Mouse (Mus musculus): ENCODE measurements around the gene Klhl26. TPM values are rescaled to one million over a fixed set of nuclear protein-coding genes. Genes with fewer than 3 reads are reported as not detected.
A peak's percentile ranks its signal among the peaks of the same experiment; 100 is the strongest.

The Klhl26 gene
- 19.1 and 19.5 TPM in 2 replicates for polyA plus RNA-seq (2015; fragmentation: Nextera tagmentation; extraction: Ambion mirVana)

- no peaks in the 10 kb centered on the region for H3K36me3 ChIP-seq (ENCODE audit: insufficient read depth, low read length)
- under 1% methylated on average over 53 of the region's 53 CpGs for WGBS
- peak within 1 kb of the TSS; percentile 55 for H3K27ac ChIP-seq
- ATAC-seq (replicated peaks; ENCODE audit: low FRiP score, low read depth) = peak; percentile 92
- TF ChIP-seq CTCF (IDR thresholded peaks at IDR 0.05; ENCODE audit: low read depth) = no peak
- H3K9ac ChIP-seq (ENCODE audit: low read depth, low read length) = peak within 1 kb of the TSS; percentile 89
- peak within 1 kb of the TSS; percentile 83 for H3K4me2 ChIP-seq (ENCODE audit: low read length)
- peak; percentile 98 for DNase-seq (ENCODE audit: low spot score)
- peak within 1 kb of the TSS; percentile 76 for H3K4me3 ChIP-seq (replicated peaks; ENCODE audit: low read depth, low read length)
- H3K4me1 ChIP-seq (replicated peaks; ENCODE audit: insufficient read depth, low read length) = 0 out of 2 replicates have a peak, but pooled peaks cover 7% of the 10 kb centered on the region
- H3K27me3 ChIP-seq (ENCODE audit: insufficient read depth, low read length) = no peaks in the 10 kb centered on the region
- no peaks in the 10 kb centered on the region for H3K9me3 ChIP-seq (replicated peaks; ENCODE audit: low read length)
These were observed at the start of gene Klhl26 for GRCm38 (mm10) chr8:70476333-70477268. Gene Klhl26 (minus strand): TSS chr8:70476968.

- WGBS = under 1% methylated on average over 51 of the region's 51 CpGs
These were observed 46.0 kb upstream of the Klhl26 start for GRCm38 (mm10) chr8:70522592-70523403.

GRCm38 (mm10) chr8:70519606-70520005 is 42.8 kb upstream of the Klhl26 start:
- H3K27me3 ChIP-seq (ENCODE audit: insufficient read depth, low read length) = no peaks in the 10 kb centered on the region
- H3K36me3 ChIP-seq (ENCODE audit: insufficient read depth, low read length) = peaks cover 12% of the 10 kb centered on the region; the same call in 1 of the 2 replicates
- H3K4me2 ChIP-seq (ENCODE audit: low read length) = no peak overlapping the region
- no peaks in the 10 kb centered on the region for H3K9me3 ChIP-seq (replicated peaks; ENCODE audit: low read length)
- H3K4me1 ChIP-seq (replicated peaks; ENCODE audit: insufficient read depth, low read length) = no peaks in the 10 kb centered on the region; the same call in 1 of the 2 replicates
- DNase-seq (ENCODE audit: low spot score) (no peak), ATAC-seq (replicated peaks; ENCODE audit: low FRiP score, low read depth) (no peak)
- H3K27ac ChIP-seq = no peak overlapping the region
- no peak overlapping the region for H3K9ac ChIP-seq (ENCODE audit: low read depth, low read length)
- whole genome bisulfite sequencing = 78% methylated on average over 2 of the region's 2 CpGs
- TF ChIP-seq CTCF (IDR thresholded peaks at IDR 0.05; ENCODE audit: low read depth) = no peak
- H3K4me3 ChIP-seq (replicated peaks; ENCODE audit: low read depth, low read length) = no peak overlapping the region

More at GRCm38 (mm10) chr8:70522592-70523403, 46.0 kb upstream of the Klhl26 start:
- Histone ChIP-seq H3K4me3 (replicated peaks; ENCODE audit: low read depth, low read length) (peak overlapping the region; percentile 83), H3K4me1 (replicated peaks; ENCODE audit: insufficient read depth, low read length) (no peaks in the 10 kb centered on the region; the same call in 1 of the 2 replicates), H3K9ac (ENCODE audit: low read depth, low read length) (peak overlapping the region; percentile 75), H3K27ac (peak overlapping the region; percentile 88), H3K27me3 (ENCODE audit: insufficient read depth, low read length) (no peaks in the 10 kb centered on the region), H3K36me3 (ENCODE audit: insufficient read depth, low read length) (peaks cover 5% of the 10 kb centered on the region; the same call in 1 of the 2 replicates), H3K4me2 (ENCODE audit: low read length) (peak overlapping the region; percentile 83), H3K9me3 (replicated peaks; ENCODE audit: low read length) (no peaks in the 10 kb centered on the region)
- DNase-seq (ENCODE audit: low spot score) (peak; percentile 100), ATAC-seq (replicated peaks; ENCODE audit: low FRiP score, low read depth) (peak; percentile 89)
- TF ChIP-seq CTCF (IDR thresholded peaks at IDR 0.05; ENCODE audit: low read depth) = peak; percentile 81

- Histone ChIP-seq H3K27me3 (ENCODE audit: insufficient read depth, low read length) (no peaks in the 10 kb centered on the region), H3K4me3 (replicated peaks; ENCODE audit: low read depth, low read length) (no peak overlapping the region), H3K9me3 (replicated peaks; ENCODE audit: low read length) (no peaks in the 10 kb centered on the region), H3K4me1 (replicated peaks; ENCODE audit: insufficient read depth, low read length) (no peaks in the 10 kb centered on the region; the same call in 1 of the 2 replicates), H3K9ac (ENCODE audit: low read depth, low read length) (no peak overlapping the region), H3K27ac (no peak overlapping the region), H3K4me2 (ENCODE audit: low read length) (no peak overlapping the region), H3K36me3 (ENCODE audit: insufficient read depth, low read length) (peaks cover 12% of the 10 kb centered on the region; the same call in 1 of the 2 replicates)
- no peak for TF ChIP-seq CTCF (IDR thresholded peaks at IDR 0.05; ENCODE audit: low read depth)
- 91% methylated on average over 6 of the region's 6 CpGs for WGBS
- ATAC-seq (replicated peaks; ENCODE audit: low FRiP score, low read depth) = no peak
- DNase-seq (ENCODE audit: low spot score) = no peak
These were observed 42.3 kb upstream of the Klhl26 start for GRCm38 (mm10) chr8:70519043-70519442.

GRCm38 (mm10) chr8:70517940-70518643 is 41.3 kb upstream of the Klhl26 start:
- Histone ChIP-seq H3K4me1 (replicated peaks; ENCODE audit: insufficient read depth, low read length) (no peaks in the 10 kb centered on the region; the same call in 1 of the 2 replicates), H3K9ac (ENCODE audit: low read depth, low read length) (no peak overlapping the region), H3K4me3 (replicated peaks; ENCODE audit: low read depth, low read length) (no peak overlapping the region), H3K9me3 (replicated peaks; ENCODE audit: low read length) (no peaks in the 10 kb centered on the region), H3K4me2 (ENCODE audit: low read length) (no peak overlapping the region), H3K27ac (no peak overlapping the region), H3K27me3 (ENCODE audit: insufficient read depth, low read length) (no peaks in the 10 kb centered on the region), H3K36me3 (ENCODE audit: insufficient read depth, low read length) (peaks cover 16% of the 10 kb centered on the region)
- no peak for DNase-seq (ENCODE audit: low spot score)
- 53% methylated on average over 10 of the region's 10 CpGs for WGBS
- no peak for TF ChIP-seq CTCF (IDR thresholded peaks at IDR 0.05; ENCODE audit: low read depth)
- ATAC-seq (replicated peaks; ENCODE audit: low FRiP score, low read depth) = no peak
